Mouse (Mus musculus) forebrain, embryonic 14.5 days (tissue): ENCODE results near the gene H3f3b. TPM values are rescaled to one million over a fixed set of nuclear protein-coding genes. Genes with fewer than 3 reads are reported as not detected.
"Not testable (repeated sequence)": the region's sequence is repeated elsewhere in the genome, so short reads cannot be mapped to it uniquely, and the experiment has no call there.

ENCODE experiments used
- ATAC-seq: fragments of 200-750 bp; cut with Nextera tagmentation; 2 replicates; pipeline ENCODE4 v1.8.0; 2017; ENCODE audit warnings: mild to moderate bottlenecking, moderate library complexity
- DNase-seq: peaks from one replicate; pipeline ENCODE4 v3.0.0-alpha.2; 2015; ENCODE audit warnings: low spot score
- H3K27ac ChIP-seq: fragments of 300-500 bp; sonication (generic); 2 replicates; pipeline ENCODE4 v1.5.1; 2014; ENCODE audit warnings: low read depth, mild to moderate bottlenecking, control low read depth, low read length, moderate library complexity
- H3K27me3 ChIP-seq: fragments of 300-500 bp; sonication (generic); replicated peaks from 2 replicates; pipeline ENCODE4 v1.6.1; 2014; ENCODE audit warnings: low read length, control low read depth, mixed read lengths; ENCODE audit not compliant: control insufficient read depth, insufficient read depth
- H3K36me3 ChIP-seq: fragments of 300-500 bp; sonication (generic); 2 replicates; pipeline ENCODE4 v1.6.1; 2014; ENCODE audit warnings: low read length, control low read depth; ENCODE audit not compliant: control insufficient read depth, insufficient read depth
- H3K4me1 ChIP-seq: fragments of 300-500 bp; sonication (generic); 2 replicates; pipeline ENCODE4 v1.6.1; 2014; ENCODE audit warnings: antibody characterized with exemption, low read length, control low read depth; ENCODE audit not compliant: control insufficient read depth, insufficient read depth
- H3K4me2 ChIP-seq: fragments of 300-500 bp; sonication (generic); 2 replicates; pipeline ENCODE4 v1.6.1; 2014; ENCODE audit warnings: mild to moderate bottlenecking, control low read depth, low read length
- H3K4me3 ChIP-seq: fragments of 300-500 bp; sonication (generic); 2 replicates; pipeline ENCODE4 v1.5.1; 2014; ENCODE audit warnings: low read depth, low read length, control low read depth
- H3K9ac ChIP-seq: fragments of 300-500 bp; sonication (generic); 2 replicates; pipeline ENCODE4 v1.6.1; 2014; ENCODE audit warnings: mild to moderate bottlenecking, low read length, control low read depth, moderate library complexity
- H3K9me3 ChIP-seq: fragments of 300-500 bp; sonication (generic); replicated peaks from 2 replicates; pipeline ENCODE4 v1.6.1; 2016; ENCODE audit warnings: low read length, control low read depth, mixed read lengths; ENCODE audit not compliant: control insufficient read depth
- WGBS: fragments of 180-500 bp; shearing (Covaris S2); extraction: QIAGEN DNeasy Blood & Tissue Kit; methylation state at CpG from one replicate; pipeline ENCODE4 v1.1.7; 2014; 5-methylcytosine and 5-hydroxymethylcytosine counted together
- polyA plus RNA-seq: library from polyadenylated mRNA; unstranded; fragments of >200 nt; fragmentation: Nextera tagmentation; extraction: Ambion mirVana; gene quantifications from 2 replicates; pipeline ENCODE4 v1.2.1, GENCODE M21; 2014

H3f3b gene
- polyA plus RNA-seq, 1 experiment from 2014 or later = 3,081 TPM

- Histone ChIP-seq H3K4me1 (peaks cover 10% of the 10 kb centered on the region; the same call in 1 of the 2 replicates), H3K36me3 (peaks cover 20% of the 10 kb centered on the region; the same call in 1 of the 2 replicates), H3K9ac (no peak overlapping the region), H3K9me3 (no peaks in the 10 kb centered on the region), H3K4me2 (no peak overlapping the region), H3K27me3 (no peaks in the 10 kb centered on the region), H3K4me3 (no peak overlapping the region), H3K27ac (no peak overlapping the region)
- no peak for DNase-seq
- no peak for ATAC-seq
- 93% methylated on average over 3 of the region's 3 CpGs for WGBS
Measured at GRCm38 (mm10) chr11:116025056-116025845, 2.5 kb downstream of the H3f3b start.

GRCm38 (mm10) chr11:116024356-116024808 lies 3.4 kb downstream of the H3f3b start:
- no peaks in the 10 kb centered on the region for H3K27me3 ChIP-seq
- DNase-seq = peak; percentile 100
- peak overlapping the region; percentile 98 for H3K4me3 ChIP-seq
- H3K27ac ChIP-seq = peak overlapping the region; percentile 99
- WGBS = 0% methylated on average over 37 of the region's 37 CpGs
- no peaks in the 10 kb centered on the region for H3K9me3 ChIP-seq
- H3K4me1 ChIP-seq = peaks cover 7% of the 10 kb centered on the region; the same call in 1 of the 2 replicates
- peak overlapping the region; percentile 50; the same call in 1 of the 2 replicates for H3K4me2 ChIP-seq
- H3K36me3 ChIP-seq = peaks cover 24% of the 10 kb centered on the region; the same call in 1 of the 2 replicates
- H3K9ac ChIP-seq = peak overlapping the region; percentile 100
- ATAC-seq = peak; percentile 97

- no peaks in the 10 kb centered on the region for H3K27me3 ChIP-seq
- WGBS = under 1% methylated on average over 56 of the region's 57 CpGs
- ATAC-seq (peak; percentile 58), DNase-seq (peak; percentile 79)
- peaks cover 7% of the 10 kb centered on the region; the same call in 1 of the 2 replicates for H3K4me1 ChIP-seq
- H3K9ac ChIP-seq = peak overlapping the region; percentile 100
- H3K4me2 ChIP-seq = peak overlapping the region; percentile 50
- H3K9me3 ChIP-seq = no peaks in the 10 kb centered on the region
- peaks cover 24% of the 10 kb centered on the region; the same call in 1 of the 2 replicates for H3K36me3 ChIP-seq
- H3K27ac ChIP-seq = peak overlapping the region; percentile 99
- peak overlapping the region; percentile 98 for H3K4me3 ChIP-seq
Measured at GRCm38 (mm10) chr11:116023771-116024355, 3.9 kb downstream of the H3f3b start.

- H3K4me1 ChIP-seq = not testable (repeated sequence)
Measured at GRCm38 (mm10) chr11:116023074-116023770, 4.5 kb downstream of the H3f3b start.

GRCm38 (mm10) chr11:116022256-116022780 lies 5.4 kb downstream of the H3f3b start:
- peaks cover 7% of the 10 kb centered on the region; the same call in 1 of the 2 replicates for H3K4me1 ChIP-seq
- no peak for ATAC-seq
- no peaks in the 10 kb centered on the region for H3K27me3 ChIP-seq
- no peak for DNase-seq
- no peak overlapping the region for H3K27ac ChIP-seq
- peaks cover 24% of the 10 kb centered on the region; the same call in 1 of the 2 replicates for H3K36me3 ChIP-seq
- peak overlapping the region; percentile 9; the same call in 1 of the 2 replicates for H3K9ac ChIP-seq
- peak overlapping the region; percentile 66 for H3K4me2 ChIP-seq
- peak overlapping the region; percentile 29 for H3K4me3 ChIP-seq
- no peaks in the 10 kb centered on the region for H3K9me3 ChIP-seq
- 59% methylated on average over 4 of the region's 4 CpGs for WGBS

More at GRCm38 (mm10) chr11:116023074-116023770, 4.5 kb downstream of the H3f3b start:
- H3K36me3 ChIP-seq = peaks cover 24% of the 10 kb centered on the region; the same call in 1 of the 2 replicates
- ATAC-seq, H3K27me3 ChIP-seq, DNase-seq, H3K9me3 ChIP-seq: not testable (repeated sequence)
- peak overlapping the region; percentile 98 for H3K4me3 ChIP-seq
- peak overlapping the region; percentile 66 for H3K4me2 ChIP-seq
- 6% methylated on average over 18 of the region's 18 CpGs for WGBS
- peak overlapping the region; percentile 100 for H3K9ac ChIP-seq
- H3K27ac ChIP-seq = peak overlapping the region; percentile 99

GRCm38 (mm10) chr11:116021328-116022220 lies 6.2 kb downstream of the H3f3b start:
- H3K9me3 ChIP-seq = no peaks in the 10 kb centered on the region
- peak overlapping the region; percentile 66 for H3K4me2 ChIP-seq
- peak overlapping the region; percentile 7; the same call in 1 of the 2 replicates for H3K4me3 ChIP-seq
- H3K27me3 ChIP-seq = no peaks in the 10 kb centered on the region
- peaks cover 7% of the 10 kb centered on the region; the same call in 1 of the 2 replicates for H3K4me1 ChIP-seq
- H3K9ac ChIP-seq = no peak overlapping the region
- WGBS = 77% methylated on average over 6 of the region's 6 CpGs
- no peak for ATAC-seq
- peaks cover 24% of the 10 kb centered on the region; the same call in 1 of the 2 replicates for H3K36me3 ChIP-seq
- H3K27ac ChIP-seq = no peak overlapping the region
- DNase-seq = no peak

GRCm38 (mm10) chr11:116020519-116020922 lies 7.2 kb downstream of the H3f3b start:
- WGBS = 42% methylated on average over 1 of the region's 1 CpGs
- H3K4me2 ChIP-seq = no peak overlapping the region
- H3K4me1 ChIP-seq = peaks cover 7% of the 10 kb centered on the region; the same call in 1 of the 2 replicates
- ATAC-seq (no peak), DNase-seq (no peak)
- no peak overlapping the region for H3K27ac ChIP-seq
- peaks cover 24% of the 10 kb centered on the region; the same call in 1 of the 2 replicates for H3K36me3 ChIP-seq
- H3K9me3 ChIP-seq = no peaks in the 10 kb centered on the region
- H3K4me3 ChIP-seq = no peak overlapping the region
- no peak overlapping the region for H3K9ac ChIP-seq
- H3K27me3 ChIP-seq = no peaks in the 10 kb centered on the region
